Mouse (Mus musculus) liver, embryonic 14.5 days (tissue): ENCODE results near the gene Hnrnpab.

Experiments used
- CTCF ChIP-seq: IDR thresholded peaks from 2 replicates; pipeline ENCODE4 v1.5.1; 2016; ENCODE audit warnings: antibody characterized with exemption, low read depth, control low read depth
- EP300 ChIP-seq: IDR thresholded peaks from 2 replicates; pipeline ENCODE4 v1.6.1; 2016; ENCODE audit warnings: antibody characterized with exemption, low read depth

- TF ChIP-seq CTCF: no peak
- no peak for TF ChIP-seq EP300
Measured at GRCm38 (mm10) chr11:51638497-51638896, 31.9 kb upstream of the Hnrnpab start.
